28 mouse cellular contexts compared by ENCODE assay signal in the genomic region with DNA sequence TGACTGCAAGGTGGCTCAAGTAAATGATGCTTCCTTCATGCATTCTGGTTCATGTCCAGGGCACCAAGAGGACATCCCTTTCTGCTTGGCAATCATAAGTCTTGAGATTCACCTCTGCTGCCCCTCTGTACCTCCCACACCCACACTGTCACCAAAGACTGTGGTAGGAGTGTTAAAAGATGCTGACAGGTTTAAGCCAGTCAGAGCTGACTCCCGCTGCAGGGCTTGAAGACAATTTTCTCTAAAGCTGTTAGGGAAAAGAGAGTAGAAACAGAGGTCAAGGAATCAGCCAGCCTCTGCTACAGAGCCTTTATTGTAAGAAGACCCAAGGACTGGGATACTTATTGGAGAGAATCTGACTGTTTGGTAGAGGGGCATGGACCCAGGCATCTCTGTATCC.
DNase-seq lines count a peak whose midpoint lies in the region; ATAC-seq and TF ChIP-seq lines count a peak whose summit lies in the region.
"Had no signal": no experiment of that assay in that cellular context is flagged by ENCODE, and none has a peak within 500 bp of the region (broad histone marks: within the 10 kb centered on the region; RNA-seq: fewer than 3 reads in every experiment).

No protein-coding gene starts in this region.

- 0 out of 2 replicates have a peak overlapping the region, but pooled peaks have one; percentile 29 for H3K27ac ChIP-seq in heart, embryonic 11.5 days (ENCODE audit: low read depth, low read length)
- H3K27ac ChIP-seq in heart, embryonic 12.5 days (ENCODE audit: poor library complexity, severe bottlenecking): no peak overlapping the region
- H3K27ac ChIP-seq in liver, embryonic 13.5 days: peak overlapping the region; percentile 85
- no peak overlapping the region for H3K27ac ChIP-seq in liver, embryonic 11.5 days (ENCODE audit: low read depth, low read length)
- H3K27ac ChIP-seq in ES-E14 (ENCODE audit: insufficient read depth, low read depth, low read length, poor library complexity, severe bottlenecking): peak overlapping the region; percentile 71; the same call in 1 of the 2 replicates
- no peak overlapping the region for H3K27ac ChIP-seq in kidney, adult 2 months (ENCODE audit: insufficient read depth, low read depth, low read length)
- H3K27ac ChIP-seq: forebrain, embryonic 10.5 days; forebrain, embryonic 13.5 days; heart, embryonic 10.5 days; heart, embryonic 15.5 days; hindbrain, embryonic 10.5 days; hindbrain, embryonic 13.5 days; intestine, embryonic 15.5 days had no signal

- H3K27me3 ChIP-seq in heart, embryonic 11.5 days (ENCODE audit: control insufficient read depth, insufficient read depth, low read length): no peaks in the 10 kb centered on the region
- H3K27me3 ChIP-seq in heart, embryonic 12.5 days (replicated peaks): no peaks in the 10 kb centered on the region
- H3K27me3 ChIP-seq in liver, embryonic 13.5 days: no peaks in the 10 kb centered on the region
- H3K27me3 ChIP-seq in liver, embryonic 11.5 days (replicated peaks; ENCODE audit: control insufficient read depth, insufficient read depth, low read length): no peaks in the 10 kb centered on the region
- no peaks in the 10 kb centered on the region for H3K27me3 ChIP-seq in kidney, adult 2 months (replicated peaks; ENCODE audit: control insufficient read depth, insufficient read depth, low read length)
- H3K27me3 ChIP-seq: CH12.LX; forebrain, embryonic 13.5 days; heart, embryonic 15.5 days; hindbrain, embryonic 13.5 days; intestine, embryonic 15.5 days had no signal

- TF ChIP-seq CTCF in kidney, adult 2 months (conservative IDR thresholded peaks at IDR 0.05; ENCODE audit: insufficient read depth, insufficient read length, low read depth, low read length): no peak

- in situ Hi-C loops in ES-E14 (cut with MboI; ENCODE audit: low sequenced_read_pairs in 2 of 2, unreplicated experiment in 2 of 2): no loop called here

- 67% methylated on average over 1 of the region's 1 CpGs for WGBS in heart, embryonic 11.5 days (ENCODE audit: insufficient replicate concordance)
- 56% methylated on average over 1 of the region's 1 CpGs for WGBS in heart, embryonic 12.5 days
- WGBS in liver, embryonic 13.5 days (ENCODE audit: insufficient replicate concordance): 61% methylated on average over 1 of the region's 1 CpGs
- 87% methylated on average over 1 of the region's 1 CpGs for whole genome bisulfite sequencing in liver, embryonic 11.5 days
- 62% methylated on average over 1 of the region's 1 CpGs for WGBS in kidney, adult 2 months

- TF ChIP-seq POLR2A in kidney, adult 2 months (IDR thresholded peaks at IDR 0.05; ENCODE audit: low read depth, low read length): no peak

- H3K4me2 ChIP-seq in heart, embryonic 11.5 days: no peak overlapping the region
- H3K4me2 ChIP-seq in heart, embryonic 12.5 days: no peak overlapping the region
- no peak overlapping the region for H3K4me2 ChIP-seq in liver, embryonic 13.5 days
- no peak overlapping the region for H3K4me2 ChIP-seq in liver, embryonic 11.5 days
- H3K4me2 ChIP-seq: forebrain, embryonic 13.5 days; heart, embryonic 15.5 days; hindbrain, embryonic 13.5 days; intestine, embryonic 15.5 days had no signal

- no peak for DNase-seq in liver, embryonic 13.5 days
- no peak for DNase-seq in liver, embryonic 11.5 days (ENCODE audit: low spot score)
- no peak for DNase-seq in ES-E14 (ENCODE audit: low read depth, low spot score)
- DNase-seq in c-Kit-positive CD71-positive TER-119-positive erythroid progenitor cells, embryonic 14.5 days (ENCODE audit: low spot score): peak; percentile 5
- no peak for DNase-seq in kidney, adult 2 months
- DNase-seq in gastrocnemius, postnatal 14 days: no peak
- DNase-seq: adrenal gland, adult 2 months; adrenal gland, postnatal 14 days; B cell, adult 2 months; cerebellum, adult 18-20 months; cerebellum, adult 9-10 months; cerebellum, postnatal 14 days; gastrocnemius, postnatal 10 days; heart, adult 18-20 months; heart, postnatal 10 days; heart, postnatal 36 days had no signal

- intact Hi-C loops in gastrocnemius, postnatal 14 days (cut with DNase I; ENCODE audit: low total_unique reads): no loop called here

- H3K9ac ChIP-seq in heart, embryonic 11.5 days (ENCODE audit: low read depth, low read length): no peak overlapping the region
- no peak overlapping the region for H3K9ac ChIP-seq in heart, embryonic 12.5 days
- H3K9ac ChIP-seq in liver, embryonic 13.5 days: 0 out of 2 replicates have a peak overlapping the region, but pooled peaks have one; percentile 22
- no peak overlapping the region for H3K9ac ChIP-seq in liver, embryonic 11.5 days (ENCODE audit: low read depth, low read length)
- no peak overlapping the region for H3K9ac ChIP-seq in ES-E14 (ENCODE audit: insufficient read depth, low read depth, low read length, poor library complexity, severe bottlenecking)
- H3K9ac ChIP-seq: forebrain, embryonic 13.5 days; heart, embryonic 15.5 days; hindbrain, embryonic 13.5 days; intestine, embryonic 15.5 days had no signal

- H3K9me3 ChIP-seq in heart, embryonic 11.5 days (replicated peaks; ENCODE audit: control insufficient read depth, low read length): no peaks in the 10 kb centered on the region
- no peaks in the 10 kb centered on the region for H3K9me3 ChIP-seq in heart, embryonic 12.5 days (replicated peaks)
- H3K9me3 ChIP-seq in liver, embryonic 13.5 days (replicated peaks): no peaks in the 10 kb centered on the region
- H3K9me3 ChIP-seq in liver, embryonic 11.5 days (ENCODE audit: control insufficient read depth, low read length): no peaks in the 10 kb centered on the region
- H3K9me3 ChIP-seq in ES-E14 (ENCODE audit: control insufficient read depth, insufficient read depth, low read depth, low read length): no peaks in the 10 kb centered on the region
- H3K9me3 ChIP-seq: forebrain, embryonic 10.5 days; forebrain, embryonic 13.5 days; heart, embryonic 10.5 days; heart, embryonic 15.5 days; hindbrain, embryonic 10.5 days; hindbrain, embryonic 13.5 days; intestine, embryonic 15.5 days had no signal

- ATAC-seq in heart, embryonic 11.5 days (replicated peaks; ENCODE audit: insufficient number of reproducible peaks, low FRiP score, low TSS enrichment): no peak
- no peak for ATAC-seq in heart, embryonic 12.5 days (ENCODE audit: insufficient number of reproducible peaks, low FRiP score)
- no peak for ATAC-seq in liver, embryonic 13.5 days (ENCODE audit: low read depth)
- ATAC-seq in liver, embryonic 11.5 days (replicated peaks; ENCODE audit: low FRiP score): no peak
- ATAC-seq: forebrain, embryonic 13.5 days; forebrain, embryonic 16.5 days; hindbrain, embryonic 16.5 days; intestine, embryonic 15.5 days had no signal

- H3K36me3 ChIP-seq in heart, embryonic 11.5 days (ENCODE audit: control insufficient read depth, insufficient read depth, low read length): no peaks in the 10 kb centered on the region
- no peaks in the 10 kb centered on the region for H3K36me3 ChIP-seq in heart, embryonic 12.5 days
- no peaks in the 10 kb centered on the region for H3K36me3 ChIP-seq in liver, embryonic 13.5 days
- no peaks in the 10 kb centered on the region for H3K36me3 ChIP-seq in liver, embryonic 11.5 days (ENCODE audit: control insufficient read depth, insufficient read depth, low read length)
- H3K36me3 ChIP-seq in ES-E14 (ENCODE audit: control insufficient read depth, insufficient read depth, low read length, poor library complexity, severe bottlenecking): no peaks in the 10 kb centered on the region; the same call in 1 of the 2 replicates
- H3K36me3 ChIP-seq in kidney, adult 2 months (ENCODE audit: control insufficient read depth, insufficient read depth, low read length): no peaks in the 10 kb centered on the region
- H3K36me3 ChIP-seq: forebrain, embryonic 10.5 days; heart, embryonic 10.5 days; heart, embryonic 15.5 days; hindbrain, embryonic 10.5 days; hindbrain, embryonic 13.5 days; intestine, embryonic 15.5 days had no signal

- no peak overlapping the region for H3K4me3 ChIP-seq in heart, embryonic 11.5 days (ENCODE audit: low read depth, low read length)
- H3K4me3 ChIP-seq in heart, embryonic 12.5 days: no peak overlapping the region
- H3K4me3 ChIP-seq in liver, embryonic 13.5 days (replicated peaks): no peak overlapping the region
- H3K4me3 ChIP-seq in liver, embryonic 11.5 days (ENCODE audit: low read depth, low read length): no peak overlapping the region
- no peak overlapping the region for H3K4me3 ChIP-seq in ES-E14 (ENCODE audit: insufficient read depth in 1 of 2, low read depth in 1 of 2, low read length in 2 of 2, poor library complexity in 1 of 2, severe bottlenecking in 1 of 2)
- H3K4me3 ChIP-seq in kidney, adult 2 months (ENCODE audit: insufficient read depth, low read depth, low read length): no peak overlapping the region
- H3K4me3 ChIP-seq: forebrain, embryonic 10.5 days; forebrain, embryonic 13.5 days; heart, embryonic 10.5 days; heart, embryonic 15.5 days; hindbrain, embryonic 10.5 days; hindbrain, embryonic 13.5 days; intestine, embryonic 15.5 days had no signal

- H3K4me1 ChIP-seq in heart, embryonic 11.5 days (ENCODE audit: control insufficient read depth, insufficient read depth, low read length): no peaks in the 10 kb centered on the region
- no peaks in the 10 kb centered on the region for H3K4me1 ChIP-seq in heart, embryonic 12.5 days (replicated peaks)
- peaks cover 42% of the 10 kb centered on the region for H3K4me1 ChIP-seq in liver, embryonic 13.5 days (replicated peaks)
- no peaks in the 10 kb centered on the region for H3K4me1 ChIP-seq in liver, embryonic 11.5 days (replicated peaks; ENCODE audit: control insufficient read depth, insufficient read depth, low read length)
- H3K4me1 ChIP-seq in ES-E14 (ENCODE audit: control insufficient read depth in 2 of 2, insufficient read depth in 2 of 2, low read length in 2 of 2, poor library complexity in 1 of 2): peaks cover 10 to 22% of the 10 kb centered on the region in 2 experiments
- no peaks in the 10 kb centered on the region for H3K4me1 ChIP-seq in kidney, adult 2 months (ENCODE audit: control insufficient read depth, insufficient read depth, low read length)
- H3K4me1 ChIP-seq: forebrain, embryonic 10.5 days; heart, embryonic 15.5 days; intestine, embryonic 15.5 days had no signal

TF ChIP-seq in ES-E14, 5 proteins besides CTCF, POLR2A, EP300 and RAD21:
- TF ChIP-seq HCFC1 (IDR thresholded peaks at IDR 0.05; ENCODE audit: borderline replicate concordance, insufficient read depth, low read length): no peak
- no peak for TF ChIP-seq CHD2 (IDR thresholded peaks at IDR 0.05; ENCODE audit: low read depth, low read length)
- no peak for TF ChIP-seq ZC3H11A (IDR thresholded peaks at IDR 0.05; ENCODE audit: borderline replicate concordance, low read depth, low read length)
- no peak for TF ChIP-seq MAFK (IDR thresholded peaks at IDR 0.05; ENCODE audit: insufficient read depth, low read depth, low read length)
- TF ChIP-seq ZNF384 (IDR thresholded peaks at IDR 0.05; ENCODE audit: low read depth, low read length): no peak

Comparison
In these comparisons a context has a peak if more than half of its experiments do, and no peak if none do; other contexts are left out.
1. H3K27ac ChIP-seq: peak in heart, embryonic 11.5 days (single experiment), liver, embryonic 13.5 days (single experiment) and ES-E14 (single experiment); none in heart, embryonic 12.5 days (single experiment), liver, embryonic 11.5 days (single experiment) and kidney, adult 2 months (single experiment).